ENCODE assay signal across 20 mouse cellular contexts in genomic region chr15:89559202-89559731, GRCm38 (mm10). TPM values are rescaled to one million over a fixed set of nuclear protein-coding genes. Genes with fewer than 3 reads are reported as not detected.
DNase-seq lines count a peak whose midpoint lies in the region; ATAC-seq and TF ChIP-seq lines count a peak whose summit lies in the region.
"Had no signal": no experiment of that assay in that cellular context is flagged by ENCODE, and none has a peak within 500 bp of the region (broad histone marks: within the 10 kb centered on the region; RNA-seq: fewer than 3 reads in every experiment).

No protein-coding gene starts in this region.

- H3K9me3 ChIP-seq in limb, embryonic 11.5 days (ENCODE audit: control insufficient read depth, low read length): no peaks in the 10 kb centered on the region
- H3K9me3 ChIP-seq in limb, embryonic 10.5 days (replicated peaks): no peaks in the 10 kb centered on the region
- H3K9me3 ChIP-seq in embryonic facial prominence, embryonic 10.5 days: no peaks in the 10 kb centered on the region
- H3K9me3 ChIP-seq: forebrain, embryonic 13.5 days; hindbrain, embryonic 13.5 days; midbrain, embryonic 12.5 days had no signal

- peak; percentile 55 for DNase-seq in cerebellum, adult 11-12 months
- DNase-seq in cerebellum, postnatal 10 days: no peak
- no peak for DNase-seq in heart, adult 2 months
- no peak for DNase-seq in heart, postnatal 25 days (ENCODE audit: low spot score)
- no peak for DNase-seq in limb, embryonic 11.5 days (ENCODE audit: low spot score)
- DNase-seq in limb, embryonic 10.5 days (ENCODE audit: low spot score): no peak
- DNase-seq in ZHBTc4 (ENCODE audit: low read depth, low spot score): peak; percentile 35
- no peak for DNase-seq in embryonic facial prominence, embryonic 10.5 days (ENCODE audit: low spot score)
- DNase-seq: adrenal gland, adult 2 months; kidney, postnatal 14 days; liver; lung, adult 2 months; lung, postnatal 4 days had no signal

- H3K4me3 ChIP-seq in heart, adult 2 months: no peak overlapping the region
- H3K4me3 ChIP-seq in limb, embryonic 11.5 days (ENCODE audit: low read depth, low read length): no peak overlapping the region
- H3K4me3 ChIP-seq in limb, embryonic 10.5 days: no peak overlapping the region
- no peak overlapping the region for H3K4me3 ChIP-seq in embryonic facial prominence, embryonic 10.5 days
- H3K4me3 ChIP-seq: forebrain, embryonic 13.5 days; hindbrain, embryonic 13.5 days; midbrain, embryonic 12.5 days had no signal

- no peaks in the 10 kb centered on the region for H3K36me3 ChIP-seq in heart, adult 2 months (ENCODE audit: control insufficient read depth, insufficient read depth, low read length)
- H3K36me3 ChIP-seq in limb, embryonic 11.5 days (ENCODE audit: control insufficient read depth, insufficient read depth, low read length): no peaks in the 10 kb centered on the region
- no peaks in the 10 kb centered on the region for H3K36me3 ChIP-seq in limb, embryonic 10.5 days
- H3K36me3 ChIP-seq in embryonic facial prominence, embryonic 10.5 days (replicated peaks): no peaks in the 10 kb centered on the region
- H3K36me3 ChIP-seq: midbrain, embryonic 12.5 days had no signal

- H3K27ac ChIP-seq in heart, adult 2 months: no peak overlapping the region
- no peak overlapping the region for H3K27ac ChIP-seq in limb, embryonic 11.5 days (replicated peaks; ENCODE audit: low read depth, low read length)
- H3K27ac ChIP-seq in limb, embryonic 10.5 days: no peak overlapping the region
- no peak overlapping the region for H3K27ac ChIP-seq in embryonic facial prominence, embryonic 10.5 days (replicated peaks)
- H3K27ac ChIP-seq: forebrain, embryonic 13.5 days; hindbrain, embryonic 13.5 days; midbrain, embryonic 12.5 days had no signal

- H3K79me2 ChIP-seq in heart, adult 2 months (replicated peaks; ENCODE audit: control insufficient read depth, insufficient read depth, low read length): no peaks in the 10 kb centered on the region

- no peak for TF ChIP-seq POLR2A in heart, adult 2 months (IDR thresholded peaks at IDR 0.05; ENCODE audit: insufficient read depth, low read depth, low read length)

- peak; percentile 26; the same call in 1 of the 2 replicates for TF ChIP-seq CTCF in heart, adult 2 months (IDR thresholded peaks at IDR 0.05)

- no peak overlapping the region for H3K9ac ChIP-seq in heart, adult 2 months (ENCODE audit: low read depth, low read length)
- H3K9ac ChIP-seq in limb, embryonic 11.5 days (ENCODE audit: low read length): no peak overlapping the region
- H3K9ac ChIP-seq: forebrain, embryonic 13.5 days; hindbrain, embryonic 13.5 days; midbrain, embryonic 12.5 days had no signal

- 0 out of 2 replicates have a peak, but pooled peaks have one; percentile 27 for ATAC-seq in limb, embryonic 11.5 days (ENCODE audit: insufficient number of reproducible peaks, low FRiP score, low TSS enrichment, low read depth)
- ATAC-seq: forebrain, embryonic 13.5 days; intestine, postnatal 0 days had no signal

- H3K4me2 ChIP-seq in limb, embryonic 11.5 days (ENCODE audit: low read depth, severe bottlenecking): no peak overlapping the region
- H3K4me2 ChIP-seq: forebrain, embryonic 13.5 days; midbrain, embryonic 12.5 days had no signal

- intact Hi-C loops in heart, adult 2 months (cut with DNase I): no loop called here
- intact Hi-C loops in heart, postnatal 25 days (cut with DNase I): no loop called here

- H3K27me3 ChIP-seq in heart, adult 2 months (ENCODE audit: control insufficient read depth, insufficient read depth, low read length): no peaks in the 10 kb centered on the region
- H3K27me3 ChIP-seq in limb, embryonic 11.5 days (ENCODE audit: control insufficient read depth, insufficient read depth, low read length): peaks cover 35% of the 10 kb centered on the region
- H3K27me3 ChIP-seq in limb, embryonic 10.5 days (ENCODE audit: low read depth, poor library complexity, severe bottlenecking): peaks cover 56% of the 10 kb centered on the region
- H3K27me3 ChIP-seq in embryonic facial prominence, embryonic 10.5 days (replicated peaks; ENCODE audit: low read depth, poor library complexity, severe bottlenecking): peaks cover 59% of the 10 kb centered on the region

- TF ChIP-seq EP300 in heart, adult 2 months (IDR thresholded peaks at IDR 0.05; ENCODE audit: insufficient read depth, low read depth, low read length): no peak

- WGBS in heart, adult 2 months: 58% methylated on average over 10 of the region's 10 CpGs
- 37% methylated on average over 10 of the region's 10 CpGs for WGBS in limb, embryonic 11.5 days
- WGBS in limb, embryonic 10.5 days: 34% methylated on average over 10 of the region's 10 CpGs
- 36% methylated on average over 10 of the region's 10 CpGs for WGBS in embryonic facial prominence, embryonic 10.5 days

- H3K4me1 ChIP-seq in heart, adult 2 months (ENCODE audit: control insufficient read depth, insufficient read depth, low read length): peaks cover 11% of the 10 kb centered on the region
- H3K4me1 ChIP-seq in limb, embryonic 11.5 days (ENCODE audit: control insufficient read depth, insufficient read depth, low read length): peaks cover 12% of the 10 kb centered on the region
- peaks cover 30% of the 10 kb centered on the region for H3K4me1 ChIP-seq in limb, embryonic 10.5 days
- H3K4me1 ChIP-seq in embryonic facial prominence, embryonic 10.5 days: peaks cover 37% of the 10 kb centered on the region

RNA-seq across cellular contexts. Expression of gene Acr, which starts 8.9 kb away (rescaled TPM):
- total RNA-seq in heart, adult 2 months (2021): under 1 TPM in 1 of 2 experiments, not detected in 1; 0.57 TPM
- polyA plus RNA-seq in heart, adult 2 months (2012; rRNA removed): 1.4 and 1.6 TPM in 2 replicates
- total RNA-seq in heart, postnatal 25 days (2021): under 1 TPM in 1 of 2 experiments, not detected in 1; 0.36 TPM
- polyA plus RNA-seq in limb, embryonic 11.5 days (2014; fragmentation: Nextera tagmentation; extraction: Ambion mirVana): 0.17 TPM in 1 of 2 replicates, not detected in the other
- polyA plus RNA-seq in limb, embryonic 10.5 days (2016; fragmentation: Nextera tagmentation; extraction: Ambion mirVana): 0.10 TPM in 1 of 2 replicates, not detected in the other
- polyA plus RNA-seq in embryonic facial prominence, embryonic 10.5 days (2016; fragmentation: Nextera tagmentation; extraction: Ambion mirVana): 0.18 TPM in 1 of 2 replicates, not detected in the other
- total RNA-seq: CH12.LX; gastrocnemius, adult 18-20 months; granulocyte monocyte progenitor cell, adult 5-6 weeks had no signal

RNA-seq across cellular contexts. Expression of gene Rabl2, which starts 32.5 kb away (rescaled TPM):
- 1 to 10 TPM; 3.7 to 4.2 TPM for total RNA-seq in heart, adult 2 months (2021)
- polyA plus RNA-seq in heart, adult 2 months (2012; rRNA removed): 5.2 and 11.0 TPM in 2 replicates
- total RNA-seq in heart, postnatal 25 days (2021): 1 to 10 TPM; 3.5 to 7.5 TPM
- polyA plus RNA-seq in limb, embryonic 11.5 days (2014; fragmentation: Nextera tagmentation; extraction: Ambion mirVana): 66.9 and 70.3 TPM in 2 replicates
- 64.8 and 65.6 TPM in 2 replicates for polyA plus RNA-seq in limb, embryonic 10.5 days (2016; fragmentation: Nextera tagmentation; extraction: Ambion mirVana)
- 70.3 and 74.6 TPM in 2 replicates for polyA plus RNA-seq in embryonic facial prominence, embryonic 10.5 days (2016; fragmentation: Nextera tagmentation; extraction: Ambion mirVana)

RNA-seq across cellular contexts. Expression of gene Shank3, which starts 59.8 kb away (rescaled TPM):
- 10 to 100 TPM; 44.3 to 52.2 TPM for total RNA-seq in heart, adult 2 months (2021)
- 29.6 and 31.0 TPM in 2 replicates for polyA plus RNA-seq in heart, adult 2 months (2012; rRNA removed)
- total RNA-seq in heart, postnatal 25 days (2021): 10 to 100 TPM; 48.2 to 53.3 TPM
- 1.9 and 2.5 TPM in 2 replicates for polyA plus RNA-seq in limb, embryonic 11.5 days (2014; fragmentation: Nextera tagmentation; extraction: Ambion mirVana)
- polyA plus RNA-seq in limb, embryonic 10.5 days (2016; fragmentation: Nextera tagmentation; extraction: Ambion mirVana): 2.1 and 2.8 TPM in 2 replicates
- 1.3 and 2.4 TPM in 2 replicates for polyA plus RNA-seq in embryonic facial prominence, embryonic 10.5 days (2016; fragmentation: Nextera tagmentation; extraction: Ambion mirVana)
- total RNA-seq: CH12.LX had no signal

Comparison
In these comparisons a context has a peak if more than half of its experiments do, and no peak if none do; other contexts are left out.
1. DNase-seq: peak in cerebellum, adult 11-12 months (single experiment) and ZHBTc4 (single experiment); none in cerebellum, postnatal 10 days (0 of 2), heart, adult 2 months (0 of 2), heart, postnatal 25 days (single experiment), limb, embryonic 11.5 days (single experiment), limb, embryonic 10.5 days (single experiment) and embryonic facial prominence, embryonic 10.5 days (single experiment).